19 mouse cellular contexts compared by ENCODE assay signal in genomic region chr1:149866202-149866601, GRCm38 (mm10).
A peak's percentile ranks its signal among the peaks of the same experiment; 100 is the strongest.
DNase-seq lines count a peak whose midpoint lies in the region; ATAC-seq lines count a peak whose summit lies in the region.
"Had no signal": no experiment of that assay in that cellular context is flagged by ENCODE, and none has a peak within 500 bp of the region (broad histone marks: within the 10 kb centered on the region; RNA-seq: fewer than 3 reads in every experiment).

No protein-coding gene starts in this region.

- ATAC-seq in frontal cortex, adult (ENCODE audit: low TSS enrichment) = peak; percentile 52
- ATAC-seq: CD4-positive, CD25-positive, alpha-beta regulatory T cell, adult 4 months; forebrain, embryonic 16.5 days; hindbrain, postnatal 0 days had no signal

- DNase-seq in frontal cortex, postnatal 25 days (ENCODE audit: low spot score in 2 of 2) = no peak
- peak; percentile 31 to 48 for DNase-seq in layer of hippocampus, adult 8-10 months (ENCODE audit: low spot score in 2 of 2)
- DNase-seq in layer of hippocampus, adult 11-12 months (ENCODE audit: low spot score) = no peak
- peak; percentile 28 to 57 for DNase-seq in left cerebral cortex, postnatal 14 days (ENCODE audit: low spot score in 2 of 2)
- DNase-seq in left cerebral cortex, postnatal 10 days (ENCODE audit: extremely low spot score in 1 of 2, low spot score in 2 of 2) = no peak
- no peak for DNase-seq in adrenal gland, adult (ENCODE audit: inconsistent age in 2 of 2, low spot score in 1 of 2)
- DNase-seq: adrenal gland, postnatal 10 days; B cell, adult 2 months; cerebellum, adult 11-12 months; cerebellum, adult 9-10 months; cerebellum, postnatal 25 days; gastrocnemius, postnatal 10 days; heart, adult 18-20 months; heart, postnatal 10 days; heart, postnatal 4 days had no signal

- intact Hi-C loops in left cerebral cortex, postnatal 14 days (cut with DNase I) = no loop called here
- intact Hi-C loops in left cerebral cortex, postnatal 10 days (cut with DNase I) = no loop called here

Comparison
In these comparisons a context has a peak if more than half of its experiments do, and no peak if none do; other contexts are left out.
1. DNase-seq: peak in layer of hippocampus, adult 8-10 months (2 of 2) and left cerebral cortex, postnatal 14 days (2 of 2); none in frontal cortex, postnatal 25 days (0 of 2), layer of hippocampus, adult 11-12 months (single experiment), left cerebral cortex, postnatal 10 days (0 of 2) and adrenal gland, adult (0 of 2).